Mouse (Mus musculus) gonadal fat pad, adult 2 months (tissue): ENCODE measurements around the gene Ccdc183. TPM values are rescaled to one million over a fixed set of nuclear protein-coding genes. Genes with fewer than 3 reads are reported as not detected.

ENCODE experiments used
- DNase-seq: peaks from one replicate; pipeline ENCODE4 v3.0.0-alpha.2; 2012; ENCODE audit warnings: low read depth
- polyA plus RNA-seq: library from polyadenylated mRNA; depleted of rRNA; stranded (reverse); fragments of >200 nt; gene quantifications from 2 replicates; pipeline ENCODE4 v1.2.3, GENCODE M21; 2012; rRNA removed

Gene Ccdc183
- polyA plus RNA-seq: 1.0 and 1.6 TPM in 2 replicates

- no peak for DNase-seq
Measured at GRCm38 (mm10) chr2:25617578-25617977, at the start of gene Ccdc183. Gene Ccdc183 (minus strand): TSS chr2:25617678.

GRCm38 (mm10) chr2:25666516-25666915, 49.0 kb upstream of the Ccdc183 start:
- DNase-seq: no peak

GRCm38 (mm10) chr2:25664125-25664524, 46.6 kb upstream of the Ccdc183 start:
- no peak for DNase-seq

- DNase-seq: no peak
Measured at GRCm38 (mm10) chr2:25663511-25663910, 46.0 kb upstream of the Ccdc183 start.

- no peak for DNase-seq
Measured at GRCm38 (mm10) chr2:25661245-25661970, 43.9 kb upstream of the Ccdc183 start.

- DNase-seq: no peak
Measured at GRCm38 (mm10) chr2:25660279-25660678, 42.8 kb upstream of the Ccdc183 start.

GRCm38 (mm10) chr2:25657652-25658051, 40.2 kb upstream of the Ccdc183 start, which contains the start of gene Lcn5:
Gene Lcn5 (plus strand): TSS chr2:25657952.
- no peak for DNase-seq

- no peak for DNase-seq
Measured at GRCm38 (mm10) chr2:25657246-25657645, 39.8 kb upstream of the Ccdc183 start.

GRCm38 (mm10) chr2:25656691-25657090, 39.2 kb upstream of the Ccdc183 start:
- no peak for DNase-seq

GRCm38 (mm10) chr2:25654502-25654901, 37.0 kb upstream of the Ccdc183 start:
- no peak for DNase-seq

- no peak for DNase-seq
Measured at GRCm38 (mm10) chr2:25652902-25653301, 35.4 kb upstream of the Ccdc183 start, which contains the start of gene Lcn8. Gene Lcn8 (plus strand): TSS chr2:25653120.

GRCm38 (mm10) chr2:25639890-25640289, 22.4 kb upstream of the Ccdc183 start:
- DNase-seq: no peak

GRCm38 (mm10) chr2:25634046-25634445, 16.6 kb upstream of the Ccdc183 start:
- no peak for DNase-seq

GRCm38 (mm10) chr2:25633616-25634015, 16.1 kb upstream of the Ccdc183 start:
- no peak for DNase-seq

GRCm38 (mm10) chr2:25628738-25629137, 11.3 kb upstream of the Ccdc183 start:
- no peak for DNase-seq

GRCm38 (mm10) chr2:25627811-25628210, 10.3 kb upstream of the Ccdc183 start, which contains the start of gene Fcna:
Gene Fcna (minus strand): TSS chr2:25628030.
- no peak for DNase-seq

- no peak for DNase-seq
Measured at GRCm38 (mm10) chr2:25625986-25626385, 8.5 kb upstream of the Ccdc183 start.

- no peak for DNase-seq
Measured at GRCm38 (mm10) chr2:25621229-25622200, 4.0 kb upstream of the Ccdc183 start, which contains the start of gene Tmem141. Gene Tmem141 (minus strand): TSS chr2:25622005.

- DNase-seq: no peak
Measured at GRCm38 (mm10) chr2:25620852-25621228, 3.4 kb upstream of the Ccdc183 start.

GRCm38 (mm10) chr2:25620386-25620785, 2.9 kb upstream of the Ccdc183 start:
- DNase-seq: no peak

GRCm38 (mm10) chr2:25616398-25616797, 1.1 kb downstream of the Ccdc183 start:
- no peak for DNase-seq

GRCm38 (mm10) chr2:25608671-25609070, 8.8 kb downstream of the Ccdc183 start:
- no peak for DNase-seq
